Mouse (Mus musculus): ENCODE results near the gene Vwa3b. TPM values are rescaled to one million over a fixed set of nuclear protein-coding genes. Genes with fewer than 3 reads are reported as not detected.

Vwa3b gene
- polyA plus RNA-seq, 1 experiment from 2014 or later: 0.25 TPM

- 66% methylated on average over 3 of the region's 3 CpGs for WGBS
- Histone ChIP-seq H3K9ac (replicated peaks; ENCODE audit: low read length) (no peak overlapping the region), H3K4me2 (replicated peaks; ENCODE audit: low read depth, low read length) (no peak overlapping the region), H3K9me3 (ENCODE audit: low read length) (no peaks in the 10 kb centered on the region), H3K27ac (ENCODE audit: low read length) (no peak overlapping the region), H3K27me3 (ENCODE audit: insufficient read depth, low read length) (no peaks in the 10 kb centered on the region), H3K4me1 (ENCODE audit: insufficient read depth, low read length) (no peaks in the 10 kb centered on the region), H3K4me3 (ENCODE audit: low read length) (no peak overlapping the region), H3K36me3 (ENCODE audit: insufficient read depth, low read length) (no peaks in the 10 kb centered on the region)
- no peak for ATAC-seq (ENCODE audit: low FRiP score, low TSS enrichment)
Measured at GRCm38 (mm10) chr1:37105194-37105593, 78.8 kb downstream of the Vwa3b start.

- Histone ChIP-seq H3K9ac (replicated peaks; ENCODE audit: low read length) (no peak overlapping the region), H3K27ac (ENCODE audit: low read length) (no peak overlapping the region), H3K4me1 (ENCODE audit: insufficient read depth, low read length) (no peaks in the 10 kb centered on the region), H3K9me3 (ENCODE audit: low read length) (no peaks in the 10 kb centered on the region), H3K4me3 (ENCODE audit: low read length) (no peak overlapping the region), H3K36me3 (ENCODE audit: insufficient read depth, low read length) (no peaks in the 10 kb centered on the region), H3K4me2 (replicated peaks; ENCODE audit: low read depth, low read length) (no peak overlapping the region), H3K27me3 (ENCODE audit: insufficient read depth, low read length) (no peaks in the 10 kb centered on the region)
- ATAC-seq (ENCODE audit: low FRiP score, low TSS enrichment): no peak
- WGBS: 77% methylated on average over 6 of the region's 6 CpGs
Measured at GRCm38 (mm10) chr1:37113781-37114180, 87.4 kb downstream of the Vwa3b start.

- no peak for ATAC-seq (ENCODE audit: low FRiP score, low TSS enrichment)
- no peak overlapping the region for H3K4me2 ChIP-seq (replicated peaks; ENCODE audit: low read depth, low read length)
- no peak overlapping the region for H3K4me3 ChIP-seq (ENCODE audit: low read length)
- H3K9ac ChIP-seq (replicated peaks; ENCODE audit: low read length): no peak overlapping the region
- H3K27ac ChIP-seq (ENCODE audit: low read length): no peak overlapping the region
- no peaks in the 10 kb centered on the region for H3K36me3 ChIP-seq (ENCODE audit: insufficient read depth, low read length)
- no peaks in the 10 kb centered on the region for H3K27me3 ChIP-seq (ENCODE audit: insufficient read depth, low read length)
- WGBS: 84% methylated on average over 5 of the region's 5 CpGs
- H3K4me1 ChIP-seq (ENCODE audit: insufficient read depth, low read length): no peaks in the 10 kb centered on the region
- no peaks in the 10 kb centered on the region for H3K9me3 ChIP-seq (ENCODE audit: low read length)
Measured at GRCm38 (mm10) chr1:37115847-37116246, 89.5 kb downstream of the Vwa3b start.

- no peaks in the 10 kb centered on the region for H3K27me3 ChIP-seq (ENCODE audit: insufficient read depth, low read length)
- H3K4me1 ChIP-seq (ENCODE audit: insufficient read depth, low read length): no peaks in the 10 kb centered on the region
- 87% methylated on average over 9 of the region's 9 CpGs for WGBS
Measured at GRCm38 (mm10) chr1:37116574-37116973, 90.2 kb downstream of the Vwa3b start.

GRCm38 (mm10) chr1:37117964-37118363, 91.6 kb downstream of the Vwa3b start:
- ATAC-seq (ENCODE audit: low FRiP score, low TSS enrichment): no peak
- H3K27me3 ChIP-seq (ENCODE audit: insufficient read depth, low read length): no peaks in the 10 kb centered on the region
- no peak overlapping the region for H3K9ac ChIP-seq (replicated peaks; ENCODE audit: low read length)
- 65% methylated on average over 5 of the region's 5 CpGs for WGBS
- no peaks in the 10 kb centered on the region for H3K36me3 ChIP-seq (ENCODE audit: insufficient read depth, low read length)
- H3K4me3 ChIP-seq (ENCODE audit: low read length): no peak overlapping the region
- H3K4me2 ChIP-seq (replicated peaks; ENCODE audit: low read depth, low read length): no peak overlapping the region
- H3K27ac ChIP-seq (ENCODE audit: low read length): no peak overlapping the region
- no peaks in the 10 kb centered on the region for H3K9me3 ChIP-seq (ENCODE audit: low read length)
- no peaks in the 10 kb centered on the region for H3K4me1 ChIP-seq (ENCODE audit: insufficient read depth, low read length)

More at GRCm38 (mm10) chr1:37116574-37116973, 90.2 kb downstream of the Vwa3b start:
- ATAC-seq (ENCODE audit: low FRiP score, low TSS enrichment): no peak
- Histone ChIP-seq H3K36me3 (ENCODE audit: insufficient read depth, low read length) (no peaks in the 10 kb centered on the region), H3K27ac (ENCODE audit: low read length) (no peak overlapping the region), H3K4me3 (ENCODE audit: low read length) (no peak overlapping the region), H3K9me3 (ENCODE audit: low read length) (no peaks in the 10 kb centered on the region), H3K9ac (replicated peaks; ENCODE audit: low read length) (no peak overlapping the region), H3K4me2 (replicated peaks; ENCODE audit: low read depth, low read length) (no peak overlapping the region)

GRCm38 (mm10) chr1:37122306-37122705, 95.9 kb downstream of the Vwa3b start:
- no peaks in the 10 kb centered on the region for H3K27me3 ChIP-seq (ENCODE audit: insufficient read depth, low read length)
- no peak overlapping the region for H3K9ac ChIP-seq (replicated peaks; ENCODE audit: low read length)
- no peak for ATAC-seq (ENCODE audit: low FRiP score, low TSS enrichment)
- no peak overlapping the region for H3K27ac ChIP-seq (ENCODE audit: low read length)
- H3K9me3 ChIP-seq (ENCODE audit: low read length): no peaks in the 10 kb centered on the region
- WGBS: 41% methylated on average over 4 of the region's 4 CpGs
- no peaks in the 10 kb centered on the region for H3K36me3 ChIP-seq (ENCODE audit: insufficient read depth, low read length)
- H3K4me2 ChIP-seq (replicated peaks; ENCODE audit: low read depth, low read length): no peak overlapping the region
- no peaks in the 10 kb centered on the region for H3K4me1 ChIP-seq (ENCODE audit: insufficient read depth, low read length)
- H3K4me3 ChIP-seq (ENCODE audit: low read length): no peak overlapping the region

GRCm38 (mm10) chr1:37122798-37123197, 96.4 kb downstream of the Vwa3b start:
- Histone ChIP-seq H3K27ac (ENCODE audit: low read length) (no peak overlapping the region), H3K4me1 (ENCODE audit: insufficient read depth, low read length) (no peaks in the 10 kb centered on the region), H3K27me3 (ENCODE audit: insufficient read depth, low read length) (no peaks in the 10 kb centered on the region), H3K36me3 (ENCODE audit: insufficient read depth, low read length) (no peaks in the 10 kb centered on the region), H3K4me2 (replicated peaks; ENCODE audit: low read depth, low read length) (no peak overlapping the region), H3K9ac (replicated peaks; ENCODE audit: low read length) (no peak overlapping the region), H3K4me3 (ENCODE audit: low read length) (no peak overlapping the region), H3K9me3 (ENCODE audit: low read length) (no peaks in the 10 kb centered on the region)
- 66% methylated on average over 3 of the region's 3 CpGs for WGBS
- no peak for ATAC-seq (ENCODE audit: low FRiP score, low TSS enrichment)

GRCm38 (mm10) chr1:37124696-37125349, 98.4 kb downstream of the Vwa3b start:
- H3K4me3 ChIP-seq (ENCODE audit: low read length): no peak overlapping the region
- no peak overlapping the region for H3K27ac ChIP-seq (ENCODE audit: low read length)
- no peaks in the 10 kb centered on the region for H3K9me3 ChIP-seq (ENCODE audit: low read length)
- no peaks in the 10 kb centered on the region for H3K27me3 ChIP-seq (ENCODE audit: insufficient read depth, low read length)
- H3K9ac ChIP-seq (replicated peaks; ENCODE audit: low read length): no peak overlapping the region
- no peaks in the 10 kb centered on the region for H3K4me1 ChIP-seq (ENCODE audit: insufficient read depth, low read length)
- 36% methylated on average over 12 of the region's 12 CpGs for WGBS
- ATAC-seq (ENCODE audit: low FRiP score, low TSS enrichment): no peak
- no peak overlapping the region for H3K4me2 ChIP-seq (replicated peaks; ENCODE audit: low read depth, low read length)
- H3K36me3 ChIP-seq (ENCODE audit: insufficient read depth, low read length): no peaks in the 10 kb centered on the region

GRCm38 (mm10) chr1:37130012-37130570, 103.7 kb downstream of the Vwa3b start:
- Histone ChIP-seq H3K27ac (ENCODE audit: low read length) (no peak overlapping the region), H3K9me3 (ENCODE audit: low read length) (no peaks in the 10 kb centered on the region), H3K9ac (replicated peaks; ENCODE audit: low read length) (no peak overlapping the region), H3K27me3 (ENCODE audit: insufficient read depth, low read length) (no peaks in the 10 kb centered on the region), H3K4me2 (replicated peaks; ENCODE audit: low read depth, low read length) (no peak overlapping the region), H3K4me3 (ENCODE audit: low read length) (no peak overlapping the region), H3K36me3 (ENCODE audit: insufficient read depth, low read length) (no peaks in the 10 kb centered on the region), H3K4me1 (ENCODE audit: insufficient read depth, low read length) (no peaks in the 10 kb centered on the region)
- no peak for ATAC-seq (ENCODE audit: low FRiP score, low TSS enrichment)
- 80% methylated on average over 8 of the region's 8 CpGs for WGBS

- ATAC-seq (ENCODE audit: low FRiP score, low TSS enrichment): no peak
Measured at GRCm38 (mm10) chr1:37131146-37131545, 104.8 kb downstream of the Vwa3b start.

More at GRCm38 (mm10) chr1:37131146-37131545, 104.8 kb downstream of the Vwa3b start:
- Histone ChIP-seq H3K4me3 (ENCODE audit: low read length) (no peak overlapping the region), H3K9me3 (ENCODE audit: low read length) (no peaks in the 10 kb centered on the region), H3K36me3 (ENCODE audit: insufficient read depth, low read length) (no peaks in the 10 kb centered on the region), H3K9ac (replicated peaks; ENCODE audit: low read length) (no peak overlapping the region), H3K4me2 (replicated peaks; ENCODE audit: low read depth, low read length) (no peak overlapping the region), H3K27ac (ENCODE audit: low read length) (no peak overlapping the region), H3K27me3 (ENCODE audit: insufficient read depth, low read length) (no peaks in the 10 kb centered on the region), H3K4me1 (ENCODE audit: insufficient read depth, low read length) (no peaks in the 10 kb centered on the region)

Measured in kidney, embryonic 16.5 days (tissue).